Mouse (Mus musculus) limb, embryonic 11.5 days (tissue): ENCODE data around the gene Gm11541. TPM values are rescaled to one million over a fixed set of nuclear protein-coding genes. Genes with fewer than 3 reads are reported as not detected.
"Not testable (repeated sequence)": the region's sequence is repeated elsewhere in the genome, so short reads cannot be mapped to it uniquely, and the experiment has no call there.

Experiments used
- ATAC-seq: fragments of 200-750 bp; cut with Nextera tagmentation; 2 replicates; pipeline ENCODE4 v1.8.0; 2017; ENCODE audit warnings: low read depth; ENCODE audit not compliant: insufficient number of reproducible peaks, low FRiP score, low TSS enrichment
- DNase-seq: peaks from one replicate; pipeline ENCODE4 v3.0.0-alpha.2; 2015; ENCODE audit warnings: low spot score
- H3K27ac ChIP-seq: fragments of 300-500 bp; sonication (generic); replicated peaks from 2 replicates; pipeline ENCODE4 v1.5.1; 2014; ENCODE audit warnings: low read depth, mild to moderate bottlenecking, low read length
- H3K27me3 ChIP-seq: fragments of 300-500 bp; sonication (generic); 2 replicates; pipeline ENCODE4 v1.6.1; 2014; ENCODE audit warnings: mild to moderate bottlenecking, low read length, mixed read lengths; ENCODE audit not compliant: control insufficient read depth, insufficient read depth
- H3K36me3 ChIP-seq: fragments of 300-500 bp; sonication (generic); 2 replicates; pipeline ENCODE4 v1.6.1; 2014; ENCODE audit warnings: mild to moderate bottlenecking, low read length, moderate library complexity, mixed read lengths; ENCODE audit not compliant: control insufficient read depth, insufficient read depth
- H3K4me1 ChIP-seq: fragments of 300-500 bp; sonication (generic); 2 replicates; pipeline ENCODE4 v1.6.1; 2014; ENCODE audit warnings: low read length, mixed read lengths; ENCODE audit not compliant: control insufficient read depth, insufficient read depth
- H3K4me2 ChIP-seq: fragments of 300-500 bp; sonication (generic); 2 replicates; pipeline ENCODE4 v1.6.1; 2014; ENCODE audit warnings: low read depth, mild to moderate bottlenecking, moderate library complexity; ENCODE audit not compliant: severe bottlenecking
- H3K4me3 ChIP-seq: fragments of 300-500 bp; sonication (generic); 2 replicates; pipeline ENCODE4 v1.5.1; 2014; ENCODE audit warnings: low read depth, low read length
- H3K9ac ChIP-seq: fragments of 300-500 bp; sonication (generic); 2 replicates; pipeline ENCODE4 v1.6.1; 2014; ENCODE audit warnings: mild to moderate bottlenecking, low read length
- H3K9me3 ChIP-seq: fragments of 300-500 bp; sonication (generic); 2 replicates; pipeline ENCODE4 v1.6.1; 2016; ENCODE audit warnings: low read length; ENCODE audit not compliant: control insufficient read depth
- WGBS: fragments of 180-500 bp; shearing (Covaris S2); extraction: QIAGEN DNeasy Blood & Tissue Kit; methylation state at CpG from one replicate; pipeline ENCODE4 v1.1.7; 2014; 5-methylcytosine and 5-hydroxymethylcytosine counted together
- polyA plus RNA-seq: library from polyadenylated mRNA; unstranded; fragments of >200 nt; fragmentation: Nextera tagmentation; extraction: Ambion mirVana; gene quantifications from 2 replicates; pipeline ENCODE4 v1.2.1, GENCODE M21; 2014

Gene Gm11541
- polyA plus RNA-seq, 1 experiment from 2014 or later, result 0.25 TPM

GRCm38 (mm10) chr11:94674984-94675383 is 29.3 kb downstream of the Gm11541 start:
- Histone ChIP-seq H3K27me3 (no peaks in the 10 kb centered on the region), H3K4me2 (no peak overlapping the region), H3K4me3 (no peak overlapping the region), H3K4me1 (peaks cover 14% of the 10 kb centered on the region), H3K27ac (no peak overlapping the region), H3K9ac (no peak overlapping the region), H3K36me3 (no peaks in the 10 kb centered on the region), H3K9me3 (no peaks in the 10 kb centered on the region)
- DNase-seq, result no peak
- WGBS, result 89% methylated on average over 5 of the region's 5 CpGs
- no peak for ATAC-seq

- Histone ChIP-seq H3K4me1 (no peaks in the 10 kb centered on the region), H3K9me3 (no peaks in the 10 kb centered on the region), H3K27ac (no peak overlapping the region), H3K36me3 (peaks cover 38% of the 10 kb centered on the region), H3K4me2 (no peak overlapping the region), H3K27me3 (no peaks in the 10 kb centered on the region), H3K9ac (no peak overlapping the region), H3K4me3 (no peak overlapping the region)
- no peak for ATAC-seq
- DNase-seq, result no peak
- WGBS, result 95% methylated on average over 6 of the region's 6 CpGs
Observed at GRCm38 (mm10) chr11:94665281-94665680, 39.0 kb downstream of the Gm11541 start.

GRCm38 (mm10) chr11:94661344-94661743 is 43.0 kb downstream of the Gm11541 start:
- WGBS, result 65% methylated on average over 1 of the region's 1 CpGs
- no peaks in the 10 kb centered on the region for H3K9me3 ChIP-seq
- no peak overlapping the region for H3K9ac ChIP-seq
- DNase-seq (no peak), ATAC-seq (no peak)
- H3K4me1 ChIP-seq, result no peaks in the 10 kb centered on the region
- peaks cover 32% of the 10 kb centered on the region for H3K36me3 ChIP-seq
- no peak overlapping the region for H3K4me2 ChIP-seq
- H3K27ac ChIP-seq, result no peak overlapping the region
- no peak overlapping the region for H3K4me3 ChIP-seq
- no peaks in the 10 kb centered on the region for H3K27me3 ChIP-seq

GRCm38 (mm10) chr11:94653663-94654436 is 50.4 kb downstream of the Gm11541 start, which contains the start of the genes Mrpl27 and Eme1:
Gene Mrpl27 (plus strand): TSS chr11:94653767.
Gene Eme1 (minus strand): TSS chr11:94653964.
- peak; percentile 84 for DNase-seq
- Histone ChIP-seq H3K4me3 (peak within 1 kb of the TSS; percentile 62), H3K27ac (peak within 1 kb of the TSS; percentile 70), H3K36me3 (peaks cover 6% of the 10 kb centered on the region; the same call in 1 of the 2 replicates), H3K4me2 (peak within 1 kb of the TSS; percentile 63), H3K27me3 (no peaks in the 10 kb centered on the region), H3K4me1 (no peaks in the 10 kb centered on the region), H3K9ac (peak within 1 kb of the TSS; percentile 62), H3K9me3 (no peaks in the 10 kb centered on the region)
- peak; percentile 83 for ATAC-seq
- 1% methylated on average over 32 of the region's 32 CpGs for WGBS

- Histone ChIP-seq H3K27me3 (no peaks in the 10 kb centered on the region), H3K4me3 (peak overlapping the region; percentile 62), H3K27ac (no peak overlapping the region), H3K9ac (no peak overlapping the region; the same call in 1 of the 2 replicates), H3K9me3 (no peaks in the 10 kb centered on the region), H3K4me2 (peak overlapping the region; percentile 53), H3K36me3 (peaks cover 7% of the 10 kb centered on the region), H3K4me1 (no peaks in the 10 kb centered on the region)
- DNase-seq (no peak), ATAC-seq (no peak)
- 47% methylated on average over 8 of the region's 8 CpGs for WGBS
Observed at GRCm38 (mm10) chr11:94652973-94653372, 51.3 kb downstream of the Gm11541 start.

- WGBS, result 95% methylated on average over 5 of the region's 7 CpGs
Observed at GRCm38 (mm10) chr11:94651241-94651640, 53.1 kb downstream of the Gm11541 start.

GRCm38 (mm10) chr11:94646457-94646856 is 57.8 kb downstream of the Gm11541 start:
- Histone ChIP-seq H3K27me3 (no peaks in the 10 kb centered on the region), H3K4me3 (no peak overlapping the region), H3K4me1 (no peaks in the 10 kb centered on the region), H3K9me3 (no peaks in the 10 kb centered on the region), H3K9ac (no peak overlapping the region), H3K4me2 (no peak overlapping the region), H3K36me3 (peaks cover 48% of the 10 kb centered on the region), H3K27ac (no peak overlapping the region)
- no peak for DNase-seq
- 96% methylated on average over 4 of the region's 4 CpGs for WGBS
- ATAC-seq, result no peak

More at GRCm38 (mm10) chr11:94651241-94651640, 53.1 kb downstream of the Gm11541 start:
- not testable (repeated sequence) for H3K27ac ChIP-seq, H3K4me1 ChIP-seq, H3K4me3 ChIP-seq, H3K4me2 ChIP-seq, H3K9me3 ChIP-seq, ATAC-seq, DNase-seq, H3K27me3 ChIP-seq, H3K9ac ChIP-seq
- peaks cover 17% of the 10 kb centered on the region for H3K36me3 ChIP-seq
